Mouse (Mus musculus): ENCODE results near the gene Flvcr2. TPM values are rescaled to one million over a fixed set of nuclear protein-coding genes. Genes with fewer than 3 reads are reported as not detected.

Flvcr2 gene
- polyA plus RNA-seq, 1 experiment from 2014 or later = 1.5 TPM

- no peak overlapping the region for H3K27ac ChIP-seq (ENCODE audit: low read depth, low read length)
- ATAC-seq (ENCODE audit: insufficient read depth, low FRiP score, low TSS enrichment) (no peak), DNase-seq (ENCODE audit: low spot score) (no peak)
- no peaks in the 10 kb centered on the region for H3K36me3 ChIP-seq (ENCODE audit: control insufficient read depth, insufficient read depth, low read length)
- no peak overlapping the region for H3K4me3 ChIP-seq (ENCODE audit: low read depth, low read length)
- no peak overlapping the region for H3K4me2 ChIP-seq (ENCODE audit: low read depth)
- no peaks in the 10 kb centered on the region for H3K4me1 ChIP-seq (ENCODE audit: control insufficient read depth, insufficient read depth, low read length)
- no peak overlapping the region for H3K9ac ChIP-seq (ENCODE audit: low read length)
- 86% methylated on average over 1 of the region's 1 CpGs for WGBS
- H3K9me3 ChIP-seq (ENCODE audit: control insufficient read depth, low read length) = no peaks in the 10 kb centered on the region
- no peaks in the 10 kb centered on the region for H3K27me3 ChIP-seq (ENCODE audit: control insufficient read depth, insufficient read depth, low read length)
Observed at GRCm38 (mm10) chr12:85854271-85854670, 107.9 kb downstream of the Flvcr2 start.

- no peak for ATAC-seq (ENCODE audit: insufficient read depth, low FRiP score, low TSS enrichment)
- Histone ChIP-seq H3K9me3 (ENCODE audit: control insufficient read depth, low read length) (no peaks in the 10 kb centered on the region), H3K36me3 (ENCODE audit: control insufficient read depth, insufficient read depth, low read length) (no peaks in the 10 kb centered on the region), H3K9ac (ENCODE audit: low read length) (no peak overlapping the region), H3K27me3 (ENCODE audit: control insufficient read depth, insufficient read depth, low read length) (no peaks in the 10 kb centered on the region), H3K4me1 (ENCODE audit: control insufficient read depth, insufficient read depth, low read length) (no peaks in the 10 kb centered on the region), H3K4me3 (ENCODE audit: low read depth, low read length) (no peak overlapping the region), H3K4me2 (ENCODE audit: low read depth) (no peak overlapping the region), H3K27ac (ENCODE audit: low read depth, low read length) (no peak overlapping the region)
- DNase-seq (ENCODE audit: low spot score) = no peak
- WGBS = 94% methylated on average over 7 of the region's 7 CpGs
Observed at GRCm38 (mm10) chr12:85857300-85857699, 111.0 kb downstream of the Flvcr2 start.

GRCm38 (mm10) chr12:85859111-85859510 lies 112.8 kb downstream of the Flvcr2 start:
- DNase-seq (ENCODE audit: low spot score) (no peak), ATAC-seq (ENCODE audit: insufficient read depth, low FRiP score, low TSS enrichment) (no peak)
- no peaks in the 10 kb centered on the region for H3K9me3 ChIP-seq (ENCODE audit: control insufficient read depth, low read length)
- H3K36me3 ChIP-seq (ENCODE audit: control insufficient read depth, insufficient read depth, low read length) = no peaks in the 10 kb centered on the region
- H3K27me3 ChIP-seq (ENCODE audit: control insufficient read depth, insufficient read depth, low read length) = no peaks in the 10 kb centered on the region
- no peak overlapping the region for H3K4me2 ChIP-seq (ENCODE audit: low read depth)
- 80% methylated on average over 3 of the region's 3 CpGs for WGBS
- H3K4me1 ChIP-seq (ENCODE audit: control insufficient read depth, insufficient read depth, low read length) = no peaks in the 10 kb centered on the region
- H3K9ac ChIP-seq (ENCODE audit: low read length) = no peak overlapping the region
- no peak overlapping the region for H3K4me3 ChIP-seq (ENCODE audit: low read depth, low read length)
- H3K27ac ChIP-seq (ENCODE audit: low read depth, low read length) = no peak overlapping the region

GRCm38 (mm10) chr12:85859511-85860189 lies 113.3 kb downstream of the Flvcr2 start:
- no peak overlapping the region for H3K4me3 ChIP-seq (ENCODE audit: low read depth, low read length)
- no peaks in the 10 kb centered on the region for H3K36me3 ChIP-seq (ENCODE audit: control insufficient read depth, insufficient read depth, low read length)
- no peak overlapping the region for H3K27ac ChIP-seq (ENCODE audit: low read depth, low read length)
- H3K4me1 ChIP-seq (ENCODE audit: control insufficient read depth, insufficient read depth, low read length) = no peaks in the 10 kb centered on the region
- no peak overlapping the region for H3K4me2 ChIP-seq (ENCODE audit: low read depth)
- 33% methylated on average over 3 of the region's 3 CpGs for WGBS
- no peaks in the 10 kb centered on the region for H3K27me3 ChIP-seq (ENCODE audit: control insufficient read depth, insufficient read depth, low read length)
- DNase-seq (ENCODE audit: low spot score) (no peak), ATAC-seq (ENCODE audit: insufficient read depth, low FRiP score, low TSS enrichment) (no peak)
- no peaks in the 10 kb centered on the region for H3K9me3 ChIP-seq (ENCODE audit: control insufficient read depth, low read length)
- H3K9ac ChIP-seq (ENCODE audit: low read length) = no peak overlapping the region

DNA sequence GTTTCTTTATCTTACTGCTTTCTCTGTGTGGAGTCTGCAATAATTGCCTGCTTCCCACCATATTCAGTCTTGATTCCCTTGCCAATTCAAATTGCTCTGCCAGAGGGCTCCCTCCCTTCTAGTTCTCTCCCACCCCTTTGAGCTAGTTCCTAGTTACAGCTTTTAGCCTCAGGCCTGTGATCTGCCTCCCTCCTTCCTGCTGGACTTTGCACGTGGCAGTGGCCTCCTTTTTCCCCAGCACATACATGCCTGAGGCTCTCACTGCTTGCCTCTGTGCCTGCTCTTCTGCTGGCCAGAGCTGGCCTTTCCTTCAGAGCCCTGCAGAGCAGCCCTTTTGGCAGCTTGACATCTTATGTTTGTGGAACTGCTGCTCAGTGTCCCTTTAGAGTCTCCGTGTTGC lies 116.2 kb downstream of the Flvcr2 start:
- H3K9ac ChIP-seq (ENCODE audit: low read length) = no peak overlapping the region
- no peaks in the 10 kb centered on the region for H3K4me1 ChIP-seq (ENCODE audit: control insufficient read depth, insufficient read depth, low read length)
- ATAC-seq (ENCODE audit: insufficient read depth, low FRiP score, low TSS enrichment) (no peak), DNase-seq (ENCODE audit: low spot score) (no peak)
- WGBS = 35% methylated on average over 2 of the region's 2 CpGs
- H3K27me3 ChIP-seq (ENCODE audit: control insufficient read depth, insufficient read depth, low read length) = no peaks in the 10 kb centered on the region
- H3K27ac ChIP-seq (ENCODE audit: low read depth, low read length) = no peak overlapping the region
- H3K36me3 ChIP-seq (ENCODE audit: control insufficient read depth, insufficient read depth, low read length) = no peaks in the 10 kb centered on the region
- H3K4me3 ChIP-seq (ENCODE audit: low read depth, low read length) = no peak overlapping the region
- H3K4me2 ChIP-seq (ENCODE audit: low read depth) = no peak overlapping the region
- H3K9me3 ChIP-seq (ENCODE audit: control insufficient read depth, low read length) = no peaks in the 10 kb centered on the region

Small RNAs within 50 kb of the gene (microRNA-seq; reads per million reads assigned to microRNA genes)
- gene Gm47285 = not detected

Other genes starting within 250 kb of the Flvcr2 start
- 0.69 and 0.87 TPM in 2 replicates for gene Jdp2, start 147.5 kb upstream of the Flvcr2 start, polyA plus RNA-seq (2014; fragmentation: Nextera tagmentation; extraction: Ambion mirVana)
- 1.1 and 1.5 TPM in 2 replicates for gene Batf, start 59.9 kb upstream of the Flvcr2 start, polyA plus RNA-seq (2014; fragmentation: Nextera tagmentation; extraction: Ambion mirVana)
- 92.7 and 102 TPM in 2 replicates for gene Erg28, start 78.0 kb downstream of the Flvcr2 start, polyA plus RNA-seq (2014; fragmentation: Nextera tagmentation; extraction: Ambion mirVana)
- gene Ttll5, start 78.1 kb downstream of the Flvcr2 start, polyA plus RNA-seq (2014; fragmentation: Nextera tagmentation; extraction: Ambion mirVana) = 14.2 and 17.7 TPM in 2 replicates